Mouse (Mus musculus): Measurements from ENCODE around the gene Tmtc1.

DNA sequence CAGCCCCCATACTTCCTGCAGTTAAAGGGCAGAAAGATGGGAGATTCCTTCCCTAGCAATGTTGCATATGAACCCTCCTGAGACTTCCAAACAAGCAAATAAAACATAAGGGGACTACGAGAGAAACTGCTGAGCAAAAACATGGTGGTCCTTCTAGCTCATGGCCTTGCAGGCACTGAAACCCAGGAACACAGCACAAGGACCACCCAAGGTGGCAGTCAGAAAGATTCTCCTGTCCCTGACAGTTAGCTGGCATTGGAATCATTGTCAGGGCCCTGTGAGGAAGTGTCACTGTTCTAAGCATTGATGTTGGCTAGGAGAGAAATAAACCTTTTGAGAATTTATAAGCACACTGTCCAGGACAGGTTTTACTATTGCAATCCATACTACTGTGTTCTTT lies 56.2 kb downstream of the Tmtc1 start:
- TF ChIP-seq POLR2A (IDR thresholded peaks at IDR 0.05; ENCODE audit: borderline replicate concordance, low read depth, low read length) (no peak), CTCF (IDR thresholded peaks at IDR 0.05; ENCODE audit: low read depth, low read length) (no peak)

Measured in bone marrow macrophage, adult 2 months (primary cell).